Mouse (Mus musculus) large intestine, adult 2 months (tissue): ENCODE results near the gene Socs7. TPM values are rescaled to one million over a fixed set of nuclear protein-coding genes. Genes with fewer than 3 reads are reported as not detected.
"Not testable (repeated sequence)": the region's sequence is repeated elsewhere in the genome, so short reads cannot be mapped to it uniquely, and the experiment has no call there.

Source experiments
- DNase-seq: peaks from one replicate; pipeline ENCODE4 v3.0.0-alpha.2; 2012; ENCODE audit warnings: low read depth, low spot score
- WGBS: fragments of 180-500 bp; shearing (Covaris S2); methylation state at CpG from one replicate; pipeline ENCODE4 v1.1.7; 2018; 5-methylcytosine and 5-hydroxymethylcytosine counted together
- polyA plus RNA-seq: library from polyadenylated mRNA; depleted of rRNA; stranded (reverse); fragments of >200 nt; gene quantifications from 2 replicates; pipeline ENCODE4 v1.2.3, GENCODE M21; 2012; rRNA removed

Gene Socs7
- 4.3 and 6.2 TPM in 2 replicates for polyA plus RNA-seq

- under 1% methylated on average over 44 of the region's 81 CpGs for WGBS
- peak; percentile 57 for DNase-seq
Measured at GRCm38 (mm10) chr11:97361948-97362648, at the start of gene Socs7. Gene Socs7 (plus strand): TSS chr11:97362551.

DNA sequence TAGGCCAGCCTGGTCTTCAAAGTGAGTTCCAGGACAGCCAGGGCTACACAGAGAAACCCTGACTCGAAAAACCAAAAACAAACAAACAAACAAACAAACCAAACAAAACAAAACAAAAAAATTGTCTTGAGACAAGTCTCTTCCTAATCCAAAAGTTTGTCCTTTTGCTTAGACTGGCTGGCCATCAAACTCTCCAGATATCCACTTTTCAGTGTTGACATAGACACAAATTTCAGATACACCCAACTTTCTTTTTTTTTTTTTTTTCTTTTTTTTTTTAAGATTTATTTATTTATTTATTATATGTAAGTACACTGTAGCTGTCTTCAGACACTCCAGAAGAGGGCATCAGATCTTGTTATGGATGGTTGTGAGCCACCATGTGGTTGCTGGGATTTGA, 49.5 kb upstream of the Socs7 start:
- WGBS: 81% methylated on average over 1 of the region's 1 CpGs
- not testable (repeated sequence) for DNase-seq

DNA sequence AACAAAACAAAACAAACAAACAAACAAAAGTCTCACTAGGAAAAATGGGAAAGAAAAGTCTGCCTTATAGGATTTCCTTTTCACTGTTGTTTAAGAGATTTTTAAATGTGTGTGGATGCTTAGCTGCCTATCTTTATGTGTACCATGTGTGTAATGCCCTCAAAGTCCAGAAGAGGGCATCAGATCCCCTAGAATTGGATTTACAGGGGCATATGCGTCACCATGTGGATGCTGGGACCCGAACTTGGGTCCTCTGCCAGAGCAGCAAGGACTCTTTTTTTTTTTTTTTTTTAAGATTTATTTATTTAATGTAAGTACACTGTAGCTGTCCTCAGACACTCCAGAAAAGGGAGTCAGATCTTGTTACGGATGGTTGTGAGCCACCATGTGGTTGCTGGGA, 48.2 kb upstream of the Socs7 start:
- no peak for DNase-seq
- 91% methylated on average over 3 of the region's 3 CpGs for WGBS

DNA sequence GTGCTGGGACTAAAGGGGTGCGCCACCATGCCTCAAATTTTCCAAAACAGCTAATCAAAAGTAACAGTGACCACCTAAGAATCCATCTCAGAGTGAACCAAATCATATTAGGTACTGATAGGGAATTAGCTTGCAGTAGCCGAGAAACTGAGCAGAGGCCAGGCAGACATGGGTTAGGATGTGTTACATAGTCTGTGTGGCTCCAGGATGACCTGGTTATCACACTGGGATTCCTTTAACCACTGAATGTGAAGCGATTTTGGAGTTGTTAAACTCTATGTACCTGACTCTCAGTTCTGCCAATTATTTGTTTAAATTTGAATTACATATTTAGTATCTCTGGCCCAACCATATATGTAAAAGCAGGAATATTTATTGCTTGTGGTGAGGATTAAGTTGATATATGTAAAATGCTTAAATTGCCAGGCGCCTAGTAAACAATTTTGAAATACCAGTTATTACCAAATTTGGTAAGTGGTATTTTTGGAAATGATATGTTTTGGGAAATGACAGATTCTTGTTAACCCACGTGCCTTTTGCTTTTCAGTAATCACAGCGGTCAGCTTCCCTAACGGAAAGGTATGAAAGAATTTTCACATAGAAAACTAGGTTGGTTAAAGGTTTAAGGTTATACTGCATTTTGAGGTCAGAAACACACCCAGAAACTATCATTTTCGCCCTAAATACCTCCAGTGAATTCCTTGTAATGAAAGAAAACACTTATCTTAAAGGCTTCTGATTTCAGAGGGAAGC, 47.4 kb upstream of the Socs7 start:
- 41% methylated on average over 8 of the region's 8 CpGs for WGBS

DNA sequence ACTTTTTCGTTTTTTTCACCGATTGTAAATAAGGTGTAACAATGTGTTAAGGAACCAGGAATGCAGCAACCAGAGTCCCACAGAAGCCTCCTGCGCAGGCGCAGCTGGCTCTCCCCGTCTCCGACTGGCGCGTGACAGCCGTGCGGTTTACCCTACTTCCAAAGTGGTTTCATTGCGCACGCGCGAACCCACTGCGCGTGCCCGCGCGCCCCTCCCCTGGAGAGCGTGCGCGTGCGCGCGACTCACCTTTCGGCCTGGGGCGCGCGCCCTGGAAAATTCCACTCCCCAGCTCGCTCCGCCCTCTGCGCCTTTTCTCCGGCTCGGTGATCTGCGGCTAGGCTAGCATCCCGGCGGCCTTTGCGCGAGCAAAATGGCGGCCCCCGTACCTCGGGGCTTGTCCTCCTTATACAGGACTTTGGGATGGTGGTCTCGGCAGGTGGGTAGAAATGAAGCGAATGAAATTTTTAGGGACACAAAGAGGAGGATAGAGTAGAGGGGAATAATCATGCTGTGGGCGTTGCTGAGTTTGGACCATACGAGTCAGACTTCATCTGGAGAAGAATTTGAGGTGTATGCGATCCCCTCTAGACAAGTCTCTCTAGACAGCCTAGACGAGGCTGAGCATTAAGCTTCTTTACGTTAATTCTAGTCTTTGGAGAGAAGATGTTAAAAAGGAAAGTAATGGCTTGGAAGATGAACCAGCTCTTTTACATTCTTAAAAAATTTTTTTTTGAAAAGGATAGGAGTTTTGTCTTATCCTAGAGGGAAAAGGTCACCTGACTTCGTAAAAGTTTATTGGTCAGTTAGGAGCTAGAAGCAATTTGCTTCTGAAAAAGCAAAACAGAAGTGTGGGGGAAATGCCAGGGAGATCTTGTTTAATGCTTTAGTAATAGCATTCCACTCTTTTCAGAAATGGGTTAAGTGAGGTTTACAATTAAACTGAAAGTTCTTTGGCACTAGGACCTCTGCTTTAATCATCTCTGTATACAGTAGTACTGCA, 46.5 kb upstream of the Socs7 start, which contains the start of gene Mrpl45:
Mrpl45 (plus strand) TSS at position 213 of the 1,000 bp plus-strand sequence.
- WGBS: under 1% methylated on average over 50 of the region's 50 CpGs
- peak; percentile 95 for DNase-seq

More for the DNA sequence above, 47.4 kb upstream of the Socs7 start:
- DNase-seq: no peak

- 95% methylated on average over 8 of the region's 8 CpGs for WGBS
- no peak for DNase-seq
Measured at GRCm38 (mm10) chr11:97321197-97321596, 41.2 kb upstream of the Socs7 start.

GRCm38 (mm10) chr11:97321894-97322600, 40.3 kb upstream of the Socs7 start:
- 84% methylated on average over 8 of the region's 8 CpGs for WGBS

DNA sequence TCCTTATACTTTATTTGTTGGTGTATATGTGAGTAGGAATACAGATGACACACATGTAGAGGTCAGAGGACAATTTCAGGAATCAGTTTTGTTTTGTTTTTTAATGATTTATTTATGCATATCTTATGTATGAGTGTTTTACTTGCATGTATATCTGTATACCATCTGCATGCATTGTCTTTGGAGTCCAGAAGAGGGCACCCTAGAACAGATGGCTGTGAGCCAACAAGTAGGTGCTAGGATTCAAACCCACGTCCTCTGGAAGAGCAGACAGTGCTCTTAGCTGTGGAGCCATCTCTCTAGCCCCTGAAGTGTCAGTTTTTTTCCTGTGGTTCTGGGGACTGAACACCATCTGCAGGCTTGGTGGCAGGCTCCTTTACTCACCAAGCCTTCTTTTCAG, 37.1 kb upstream of the Socs7 start:
- WGBS: 71% methylated on average over 1 of the region's 1 CpGs
- no peak for DNase-seq

More at GRCm38 (mm10) chr11:97321894-97322600, 40.3 kb upstream of the Socs7 start:
- not testable (repeated sequence) for DNase-seq

DNA sequence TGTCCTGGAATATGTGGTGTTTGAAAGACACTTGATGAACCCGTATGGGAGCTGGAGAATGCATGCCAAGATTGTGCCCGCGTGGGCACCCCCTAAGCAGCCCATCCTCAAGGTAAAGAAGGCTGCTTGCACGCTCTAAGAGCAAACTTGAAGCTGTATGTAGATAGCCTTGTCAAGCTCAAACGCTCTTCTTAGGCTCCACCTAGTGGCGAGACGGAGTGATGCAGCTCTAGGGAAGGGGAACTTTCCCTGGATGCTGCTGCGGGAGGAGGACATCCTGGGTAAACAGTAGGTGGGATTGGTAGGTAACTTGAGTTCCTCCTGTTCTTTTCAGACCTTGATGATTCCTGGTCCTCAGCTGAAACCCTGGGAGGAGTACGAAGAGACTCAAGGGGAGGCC, 34.2 kb upstream of the Socs7 start:
- no peak for DNase-seq
- WGBS: 16% methylated on average over 9 of the region's 9 CpGs

DNA sequence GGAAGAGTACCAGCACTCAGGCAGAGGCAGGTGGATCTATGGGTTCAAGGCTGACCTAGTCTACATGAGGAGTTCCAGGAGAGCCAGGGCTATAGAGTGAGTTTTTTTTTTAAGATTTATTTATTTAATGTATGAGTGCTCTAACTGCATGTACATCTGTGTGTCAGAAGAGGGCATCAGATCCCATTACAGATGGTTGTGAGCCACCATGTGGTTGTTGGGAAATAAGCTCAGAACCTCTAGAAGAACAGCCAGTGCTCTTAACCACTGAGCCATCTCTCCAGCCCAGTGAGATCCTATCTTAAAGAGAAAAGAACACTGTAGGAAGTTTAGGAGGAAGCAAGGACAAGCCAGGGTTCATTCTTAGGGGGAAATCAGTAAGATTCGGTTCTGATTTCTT, 32.0 kb upstream of the Socs7 start:
- no peak for DNase-seq
- 92% methylated on average over 1 of the region's 1 CpGs for WGBS

- WGBS: 82% methylated on average over 12 of the region's 12 CpGs
Measured at GRCm38 (mm10) chr11:97331231-97332190, 30.8 kb upstream of the Socs7 start.

GRCm38 (mm10) chr11:97333044-97333443, 29.3 kb upstream of the Socs7 start:
- DNase-seq: no peak
- 32% methylated on average over 9 of the region's 9 CpGs for WGBS

More at GRCm38 (mm10) chr11:97331231-97332190, 30.8 kb upstream of the Socs7 start:
- no peak for DNase-seq

DNA sequence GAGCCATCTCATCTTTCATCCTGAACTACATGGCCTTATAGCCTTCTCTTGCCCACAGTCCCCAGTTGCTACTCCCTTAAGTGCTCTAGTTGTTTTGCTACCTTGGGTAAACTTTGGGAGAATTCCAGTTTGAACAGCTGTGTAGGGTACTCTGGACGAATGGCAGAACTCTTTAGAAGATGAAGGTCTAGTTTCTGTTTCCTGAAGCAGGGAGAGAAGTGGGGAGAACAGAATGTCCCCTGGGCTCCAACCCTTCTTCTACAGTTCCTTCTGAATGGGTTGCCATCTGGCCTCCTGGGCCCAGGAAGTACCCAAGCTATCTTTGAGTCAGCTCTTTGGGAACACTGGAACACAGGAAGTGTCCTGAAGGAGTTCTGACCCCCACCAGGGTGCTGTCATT, 28.5 kb upstream of the Socs7 start:
- DNase-seq: no peak
- WGBS: 19% methylated on average over 1 of the region's 1 CpGs

GRCm38 (mm10) chr11:97334400-97334799, 28.0 kb upstream of the Socs7 start:
- no peak for DNase-seq
- 34% methylated on average over 9 of the region's 9 CpGs for WGBS

GRCm38 (mm10) chr11:97336238-97336637, 26.1 kb upstream of the Socs7 start:
- 64% methylated on average over 6 of the region's 6 CpGs for WGBS
- no peak for DNase-seq

DNA sequence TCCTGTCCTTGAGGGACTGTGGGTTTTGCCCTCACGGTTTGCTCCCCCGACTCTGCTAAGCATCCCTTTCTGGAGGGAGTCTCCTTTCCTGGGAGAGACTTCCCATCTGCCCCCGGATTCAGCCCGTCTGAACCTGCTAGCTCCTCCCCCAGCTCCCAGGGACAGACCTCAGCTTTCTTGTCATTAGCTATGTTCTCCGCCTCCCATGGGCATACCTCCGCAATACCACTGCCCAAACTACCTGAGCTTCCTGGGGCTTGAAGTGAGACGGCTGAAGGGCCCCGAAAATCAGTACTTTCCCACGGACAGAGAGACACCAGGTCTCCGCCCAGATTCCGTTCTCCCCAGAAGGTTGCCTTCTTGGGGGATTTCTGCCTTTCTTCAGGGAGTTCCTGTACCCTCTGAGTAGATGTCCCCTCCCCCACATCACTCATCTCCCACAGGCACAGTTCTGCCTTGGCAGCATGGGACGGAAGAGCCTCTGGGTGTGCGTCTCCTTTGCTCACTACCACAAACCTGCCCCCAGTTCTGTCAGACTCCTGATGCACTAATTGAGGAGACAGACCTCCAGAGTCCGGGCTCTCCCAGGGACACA, 25.5 kb upstream of the Socs7 start:
- 74% methylated on average over 14 of the region's 14 CpGs for WGBS
- no peak for DNase-seq

DNA sequence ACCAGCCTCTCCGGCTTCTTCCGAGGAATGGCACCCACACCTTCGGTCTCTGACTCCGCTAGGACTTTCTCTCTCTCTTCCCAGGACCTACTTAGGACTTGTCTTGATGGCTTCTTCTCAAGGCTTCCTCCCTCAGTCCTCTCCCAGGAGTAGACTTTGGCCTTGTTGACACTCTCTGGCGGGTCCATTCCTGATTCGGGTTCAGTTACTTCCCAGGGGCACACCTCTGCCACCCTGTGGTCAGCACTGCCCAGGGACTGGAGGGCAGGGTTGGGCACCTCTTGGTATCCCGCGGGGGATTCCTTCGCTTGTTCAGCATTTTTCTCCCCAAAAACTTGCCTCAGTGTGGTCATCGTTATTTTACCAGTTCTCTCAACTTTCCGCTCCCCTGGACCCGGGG, 25.0 kb upstream of the Socs7 start:
- no peak for DNase-seq
- WGBS: 77% methylated on average over 12 of the region's 12 CpGs
